Mouse (Mus musculus) ES-CJ7 (cell line): ENCODE data around the gene Glis3.

Experiments
- DNase-seq: peaks from one replicate; pipeline ENCODE4 v3.0.0; 2011; ENCODE audit warnings: low read depth, low spot score

Gene Glis3

GRCm38 (mm10) chr19:28533576-28533975 is 146.3 kb downstream of the Glis3 start:
- no peak for DNase-seq

- no peak for DNase-seq
Observed at GRCm38 (mm10) chr19:28531750-28532149, 148.1 kb downstream of the Glis3 start.

- DNase-seq = peak; percentile 68
Observed at GRCm38 (mm10) chr19:28530846-28531245, 149.0 kb downstream of the Glis3 start.

GRCm38 (mm10) chr19:28529006-28529405 is 150.9 kb downstream of the Glis3 start:
- DNase-seq = no peak

GRCm38 (mm10) chr19:28527446-28527845 is 152.4 kb downstream of the Glis3 start:
- DNase-seq = no peak

GRCm38 (mm10) chr19:28525331-28525730 is 154.5 kb downstream of the Glis3 start:
- DNase-seq = no peak

- DNase-seq = no peak
Observed at GRCm38 (mm10) chr19:28522289-28522688, 157.6 kb downstream of the Glis3 start.

GRCm38 (mm10) chr19:28520761-28521181 is 159.1 kb downstream of the Glis3 start:
- no peak for DNase-seq

- DNase-seq = no peak
Observed at GRCm38 (mm10) chr19:28520128-28520745, 159.6 kb downstream of the Glis3 start.

GRCm38 (mm10) chr19:28519296-28519695 is 160.6 kb downstream of the Glis3 start:
- no peak for DNase-seq

GRCm38 (mm10) chr19:28518846-28519245 is 161.0 kb downstream of the Glis3 start:
- DNase-seq = no peak

- no peak for DNase-seq
Observed at GRCm38 (mm10) chr19:28518266-28518665, 161.6 kb downstream of the Glis3 start.

GRCm38 (mm10) chr19:28517464-28518080 is 162.3 kb downstream of the Glis3 start:
- DNase-seq = no peak

- no peak for DNase-seq
Observed at GRCm38 (mm10) chr19:28516487-28516886, 163.4 kb downstream of the Glis3 start.

GRCm38 (mm10) chr19:28512475-28512874 is 167.4 kb downstream of the Glis3 start:
- DNase-seq = no peak

- DNase-seq = no peak
Observed at GRCm38 (mm10) chr19:28511910-28512309, 168.0 kb downstream of the Glis3 start.

GRCm38 (mm10) chr19:28505376-28505775 is 174.5 kb downstream of the Glis3 start:
- no peak for DNase-seq

GRCm38 (mm10) chr19:28503011-28503410 is 176.9 kb downstream of the Glis3 start:
- no peak for DNase-seq

- DNase-seq = no peak
Observed at GRCm38 (mm10) chr19:28500975-28501374, 178.9 kb downstream of the Glis3 start.

- DNase-seq = no peak
Observed at GRCm38 (mm10) chr19:28500505-28500904, 179.4 kb downstream of the Glis3 start.

GRCm38 (mm10) chr19:28499786-28500185 is 180.1 kb downstream of the Glis3 start:
- no peak for DNase-seq

- no peak for DNase-seq
Observed at GRCm38 (mm10) chr19:28495926-28496325, 184.0 kb downstream of the Glis3 start.

GRCm38 (mm10) chr19:28493605-28494260 is 186.1 kb downstream of the Glis3 start:
- DNase-seq = no peak
